Mouse (Mus musculus) monocyte, adult 2 months (primary cell): ENCODE data around the gene B4galnt1.

ENCODE experiments used
- DNase-seq, 2 experiments: peaks; one replicate each; pipeline ENCODE4 v3.0.0; 2022; ENCODE audit warnings: low spot score in 2 of 2, low read depth in 1 of 2

B4galnt1 gene

DNA sequence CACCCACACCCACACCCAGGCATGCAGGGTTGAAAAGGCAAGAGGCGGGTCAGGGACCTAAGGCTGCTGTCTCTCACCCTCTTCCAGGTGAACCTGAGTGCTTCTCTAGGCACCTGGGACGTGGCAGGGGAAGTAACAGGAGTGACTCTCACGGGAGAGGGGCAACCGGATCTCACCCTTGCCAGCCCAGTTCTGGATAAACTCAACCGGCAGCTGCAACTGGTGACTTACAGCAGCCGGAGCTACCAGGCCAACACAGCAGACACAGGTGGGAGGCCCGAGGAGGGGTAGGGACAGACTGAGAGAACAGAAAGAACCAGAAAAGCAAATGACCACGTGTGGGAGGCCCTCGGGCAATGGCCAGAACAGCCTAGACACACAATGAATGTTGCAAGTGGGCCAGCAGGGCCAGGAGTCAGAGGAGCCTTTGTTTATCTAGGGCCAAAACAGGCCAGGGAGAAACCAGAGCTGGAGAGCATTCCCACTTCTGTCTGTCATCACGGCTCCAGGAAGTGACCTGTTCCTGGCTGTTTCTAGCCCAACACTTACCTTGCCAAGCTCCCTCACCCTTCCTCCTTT lies 2.7 kb downstream of the B4galnt1 start:
- DNase-seq: no peak

DNA sequence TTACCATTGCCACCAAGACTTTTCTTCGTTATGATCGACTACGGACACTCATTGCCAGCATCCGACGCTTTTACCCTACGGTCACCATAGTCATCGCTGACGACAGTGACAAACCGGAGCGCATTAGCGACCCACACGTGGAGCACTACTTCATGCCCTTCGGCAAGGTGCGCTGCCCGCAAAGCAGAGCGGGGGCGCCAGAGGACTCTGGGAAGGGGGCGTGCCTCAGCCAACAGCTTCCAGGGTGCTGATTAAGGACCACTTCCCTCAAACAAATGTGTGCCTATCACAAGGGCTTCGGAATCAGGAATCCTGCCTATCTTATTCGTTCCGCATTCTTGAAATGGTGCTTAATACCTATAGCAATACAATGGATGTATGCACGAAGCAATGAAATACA lies 5.0 kb downstream of the B4galnt1 start:
- no peak for DNase-seq

DNA sequence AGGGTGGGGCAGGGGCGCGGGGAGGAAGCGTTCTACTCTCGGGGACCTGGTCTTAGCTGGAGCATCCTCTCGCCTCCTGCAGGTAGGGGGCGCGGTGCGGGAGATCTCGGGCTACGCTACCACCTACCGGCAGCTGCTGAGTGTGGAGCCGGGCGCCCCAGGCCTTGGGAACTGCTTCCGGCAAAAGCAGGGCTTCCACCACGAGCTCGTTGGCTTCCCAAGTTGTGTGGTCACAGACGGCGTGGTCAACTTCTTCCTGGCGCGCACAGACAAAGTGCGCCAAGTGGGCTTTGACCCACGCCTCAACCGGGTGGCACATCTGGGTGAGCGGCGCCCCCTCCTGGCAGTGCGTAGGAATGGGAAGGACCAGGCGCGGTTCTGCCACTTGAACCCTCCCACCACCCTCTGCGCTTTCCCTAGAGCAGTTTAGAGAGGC lies 5.8 kb downstream of the B4galnt1 start:
- peak; percentile 60 to 80 for DNase-seq

DNA sequence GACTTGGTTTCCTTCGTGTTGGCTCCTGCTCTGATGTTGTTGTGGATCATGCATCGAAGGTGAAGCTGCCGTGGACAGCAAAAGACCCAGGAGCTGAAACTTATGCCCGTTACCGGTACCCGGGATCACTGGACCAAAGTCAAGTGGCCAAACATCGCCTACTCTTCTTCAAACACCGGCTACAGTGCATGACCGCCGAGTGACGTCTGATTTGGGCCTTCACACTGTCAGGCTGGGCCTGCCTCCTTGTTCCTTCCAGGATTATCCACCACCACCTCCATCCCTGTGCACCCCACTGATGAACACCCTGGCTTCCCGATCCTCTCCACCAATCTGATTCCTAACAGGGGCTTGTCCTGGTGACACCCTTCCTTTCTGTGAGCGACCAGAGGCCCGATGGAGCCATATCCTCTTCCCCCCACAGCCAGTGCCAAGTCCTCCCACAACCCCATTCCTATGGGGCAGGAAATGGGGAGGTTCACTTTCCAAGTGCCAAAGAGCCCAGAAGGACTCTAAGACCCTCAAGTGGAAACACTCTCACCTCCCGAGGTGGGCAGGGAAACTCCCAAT lies 6.7 kb downstream of the B4galnt1 start:
- DNase-seq: no peak

DNA sequence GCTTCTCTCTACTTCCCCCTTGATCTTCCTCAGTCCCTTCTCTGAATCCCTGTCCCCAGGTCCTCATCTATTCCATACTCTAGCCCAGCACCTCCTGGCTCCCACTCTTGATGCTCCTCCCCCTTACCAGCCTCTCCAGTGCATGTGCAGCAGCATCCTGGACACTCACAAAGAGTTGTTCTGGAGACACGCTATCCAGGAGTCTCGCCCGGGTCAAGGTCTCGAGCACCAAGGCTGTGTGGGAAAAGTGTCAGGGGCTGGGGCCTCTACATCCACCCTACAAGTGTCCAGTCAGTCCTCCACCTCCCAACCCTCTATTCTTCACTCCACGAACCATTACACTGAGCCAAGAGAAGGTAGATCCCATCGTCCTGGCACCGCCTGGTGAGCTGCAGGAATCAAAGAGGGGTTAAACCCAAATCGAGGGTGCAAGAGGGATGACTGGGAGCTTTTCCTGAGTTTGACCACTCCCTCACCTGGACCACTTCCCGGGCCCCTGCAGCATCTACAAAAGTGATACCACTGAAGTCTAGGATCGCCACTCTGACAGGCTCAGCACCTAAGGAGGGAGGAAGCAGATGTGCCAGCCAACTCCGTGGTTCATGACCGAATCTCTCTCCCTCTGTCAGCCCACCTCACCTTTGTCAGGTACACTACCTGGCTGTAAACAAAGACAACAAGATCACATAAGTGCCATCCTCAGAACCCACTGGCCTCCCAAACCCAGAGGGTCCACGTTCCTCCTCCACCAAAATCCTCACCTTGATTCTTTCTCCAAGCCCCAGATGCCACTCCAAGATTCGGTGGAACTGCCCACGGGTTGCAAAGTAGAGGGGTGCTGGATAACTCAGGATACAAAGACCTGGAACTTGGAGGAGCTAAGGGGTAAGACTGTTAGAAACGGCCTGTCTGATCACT lies 8.4 kb downstream of the B4galnt1 start:
- no peak for DNase-seq

DNA sequence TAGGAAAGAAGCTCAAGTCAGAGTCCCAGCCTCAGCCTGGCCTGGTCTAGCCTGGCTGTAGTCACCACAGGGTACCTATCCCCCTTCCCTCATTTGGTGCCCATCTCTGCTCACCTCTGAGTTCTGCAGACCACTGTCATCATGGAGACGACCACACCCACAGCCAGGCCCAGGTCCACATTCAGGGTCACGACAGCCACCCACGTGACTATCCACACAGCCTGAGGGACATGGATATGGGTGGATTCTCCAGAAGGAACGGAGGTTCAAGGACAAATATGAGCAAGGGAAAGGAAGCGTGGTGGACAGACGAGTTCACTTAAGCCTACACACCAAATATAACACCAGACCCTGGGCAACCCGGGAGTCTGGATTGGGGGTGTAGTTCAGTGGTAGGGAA lies 9.1 kb downstream of the B4galnt1 start:
- no peak for DNase-seq

DNA sequence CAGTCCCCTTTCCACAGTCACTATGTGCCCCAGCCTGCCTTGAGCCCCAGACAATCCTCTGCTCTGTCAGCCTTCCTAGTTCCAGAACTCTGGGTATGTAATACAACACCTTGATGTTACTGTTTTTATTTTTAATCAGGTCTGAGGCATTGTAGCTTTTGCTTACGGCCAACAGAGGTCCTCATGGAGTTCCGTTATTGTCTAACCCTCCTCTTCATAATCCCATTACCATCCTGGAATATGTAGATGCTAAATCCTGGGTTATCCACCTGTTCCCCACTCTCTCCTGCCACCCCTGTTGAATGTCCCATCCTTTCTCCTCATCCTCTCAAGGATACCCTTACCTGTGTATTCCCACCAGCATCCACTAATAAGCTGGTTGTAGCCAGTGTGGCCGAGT lies 11.2 kb downstream of the B4galnt1 start:
- no peak for DNase-seq

DNA sequence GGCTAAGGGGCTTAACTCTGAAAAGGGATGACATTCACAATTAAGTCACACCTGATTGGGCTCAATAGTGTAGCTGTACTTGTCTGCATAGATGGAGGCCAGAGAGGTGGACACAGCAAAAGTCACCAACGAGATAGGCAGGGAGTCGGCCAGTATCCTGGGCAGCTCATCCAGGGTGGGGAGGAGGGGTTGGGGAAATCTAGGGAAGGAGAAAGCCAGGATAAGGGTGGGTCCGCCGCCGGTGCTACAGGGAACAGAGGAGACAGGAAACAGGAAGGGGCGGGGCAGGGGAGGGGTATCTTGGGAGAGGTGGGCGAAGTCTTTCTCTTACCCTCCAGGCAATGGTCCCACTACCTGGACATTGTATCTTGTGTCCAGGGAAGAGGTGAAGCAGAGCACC lies 11.7 kb downstream of the B4galnt1 start:
- DNase-seq: no peak

DNA sequence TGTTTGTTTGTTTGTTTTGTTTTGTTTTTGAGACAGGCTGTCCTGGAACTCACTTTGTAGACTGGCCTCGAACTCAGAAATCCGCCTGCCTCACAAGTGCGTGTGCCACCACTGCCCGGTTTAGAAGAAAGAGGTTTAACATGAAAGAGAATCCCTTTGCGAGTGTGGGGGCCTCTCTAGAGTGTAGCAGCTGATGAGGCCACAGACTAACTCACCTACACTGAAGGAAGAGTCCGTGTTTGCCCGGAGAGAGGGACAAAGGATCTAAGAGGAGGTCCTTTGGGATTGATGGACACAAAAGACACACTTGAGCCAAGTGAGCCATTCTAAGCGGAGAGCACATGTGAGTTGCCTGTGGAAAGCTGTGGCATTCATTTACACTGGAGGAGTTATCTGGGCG lies 12.2 kb downstream of the B4galnt1 start:
- no peak for DNase-seq

DNA sequence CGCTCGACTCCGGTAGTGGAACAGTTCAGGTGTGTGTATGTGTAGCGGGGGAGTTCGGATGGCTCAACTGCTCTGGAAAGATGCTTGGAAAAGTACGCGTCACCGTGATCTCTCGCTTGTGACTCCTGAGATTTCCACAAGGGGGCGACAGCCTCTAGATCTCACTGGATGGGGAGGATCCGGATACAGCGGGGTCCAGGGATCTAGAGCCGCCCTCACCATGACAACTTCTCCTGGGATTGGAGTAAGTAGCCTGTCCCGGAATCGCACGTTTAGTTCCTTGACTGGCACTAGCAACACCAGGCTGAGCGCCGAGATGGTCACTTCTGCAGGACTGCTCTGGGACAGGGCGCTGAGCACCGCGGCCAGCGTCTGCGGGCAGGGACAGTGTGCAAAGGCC lies 12.7 kb downstream of the B4galnt1 start:
- no peak for DNase-seq

DNA sequence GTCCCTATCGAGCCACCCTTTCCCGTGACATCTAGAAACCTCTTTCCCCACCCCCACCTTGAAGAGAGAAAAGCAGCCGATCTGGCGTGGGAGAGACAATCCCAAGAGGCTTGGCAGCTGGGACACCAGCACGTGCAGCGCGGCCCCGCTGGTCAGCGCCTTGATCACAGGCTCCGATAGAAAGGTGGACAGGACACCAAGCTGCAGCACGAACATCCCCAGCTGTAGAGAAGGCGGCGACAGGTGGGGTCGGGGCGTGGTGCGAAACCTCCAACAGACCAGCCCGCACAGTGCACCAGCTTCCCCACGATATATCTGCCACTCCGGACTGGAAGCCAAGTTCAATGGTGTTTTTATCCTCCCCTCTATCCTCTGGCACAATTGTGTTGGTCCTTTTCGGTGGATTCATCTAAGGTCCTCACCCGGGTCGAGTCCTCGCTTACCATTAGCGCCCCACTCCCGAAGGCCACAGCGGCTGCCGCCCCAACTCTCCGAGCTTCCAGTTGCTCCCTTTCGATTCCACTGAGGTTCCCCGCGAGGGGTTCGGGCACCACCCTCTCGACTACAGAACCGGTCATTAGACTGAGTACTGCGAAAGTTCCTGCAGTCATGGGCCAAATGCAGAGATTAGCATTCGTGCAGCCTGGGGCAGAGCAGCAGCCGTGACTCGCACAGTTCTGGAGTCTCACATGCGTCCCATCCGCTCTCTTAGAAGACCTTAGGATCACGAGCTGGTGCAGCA lies 13.4 kb downstream of the B4galnt1 start:
- no peak for DNase-seq

DNA sequence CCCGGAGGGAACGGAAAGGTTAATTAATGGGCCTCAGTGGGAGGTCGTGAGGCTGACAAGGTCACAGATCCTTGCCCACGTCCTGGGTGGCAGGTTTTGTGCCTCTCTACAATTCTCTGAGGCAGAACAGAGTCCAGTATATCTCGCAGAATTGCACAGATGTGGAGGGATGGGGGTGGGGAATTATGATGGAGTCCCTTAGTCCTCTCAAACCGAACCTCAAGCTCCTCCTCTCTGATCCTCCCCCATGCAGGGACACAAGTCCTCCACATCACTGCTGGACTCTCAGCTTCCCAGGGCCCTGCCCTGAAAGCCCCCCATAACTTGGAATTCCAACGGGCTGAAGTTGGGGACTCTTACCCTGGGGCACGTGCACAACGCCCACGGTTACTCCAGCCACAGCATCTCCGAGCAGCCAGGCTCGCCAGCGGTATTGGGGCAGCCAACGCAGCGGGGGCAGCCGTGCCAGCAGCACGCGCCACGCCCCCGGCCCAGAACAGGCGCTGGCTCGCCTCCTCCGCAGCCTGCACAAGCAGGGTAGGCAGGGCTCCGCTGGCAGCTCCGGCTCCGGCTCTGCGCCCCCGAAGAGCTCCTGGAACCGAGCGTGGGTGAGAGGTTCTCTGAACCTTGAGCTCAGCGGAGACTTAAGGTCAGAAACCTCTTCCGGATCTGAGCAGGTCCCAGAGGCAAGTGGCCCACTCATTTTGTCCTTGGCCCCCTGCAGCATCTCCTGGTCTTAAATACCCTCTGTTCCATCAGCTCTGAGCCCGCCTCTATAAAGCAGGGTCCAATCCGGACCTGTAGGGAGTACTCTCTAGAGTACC lies 15.1 kb downstream of the B4galnt1 start, which contains the start of gene Slc26a10:
Slc26a10 (minus strand) TSS at position 775 of the 824 bp plus-strand sequence.
- no peak for DNase-seq

DNA sequence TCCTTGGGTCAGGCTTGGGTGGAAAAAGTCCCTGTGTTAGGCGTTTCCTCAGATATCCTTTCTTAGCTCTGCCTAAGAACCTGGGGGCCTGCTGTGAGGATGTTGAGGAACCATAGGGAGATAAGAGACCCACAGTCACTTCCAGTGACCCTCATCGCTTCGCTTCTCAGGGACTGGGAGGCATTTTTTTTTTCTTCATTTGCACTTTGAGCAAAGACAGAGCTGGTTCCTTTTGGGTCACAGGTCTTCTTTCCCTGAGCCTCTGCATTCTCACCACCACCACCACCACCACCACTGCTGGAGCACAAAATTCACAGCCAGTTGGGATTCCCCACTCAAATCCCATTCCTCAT lies 15.6 kb downstream of the B4galnt1 start:
- DNase-seq: no peak

DNA sequence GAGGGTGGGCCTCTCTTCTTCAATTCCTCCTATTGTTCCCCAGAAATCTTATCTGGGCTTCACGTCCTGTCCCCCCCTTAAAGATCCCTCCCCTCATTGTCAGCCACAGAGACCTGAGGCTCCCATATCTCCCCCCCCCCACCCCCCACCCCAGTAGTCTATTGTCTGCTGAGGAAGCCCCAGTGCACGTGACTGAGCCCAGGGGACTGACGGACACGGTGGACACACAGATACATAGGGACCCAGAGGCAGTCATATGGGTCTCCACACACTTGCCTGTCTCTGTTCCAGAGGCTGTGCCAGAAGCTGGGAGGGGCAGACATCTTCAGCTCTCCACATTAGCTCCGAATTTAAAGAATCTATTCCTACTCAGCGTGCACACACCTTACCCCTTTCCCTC lies 16.5 kb downstream of the B4galnt1 start:
- no peak for DNase-seq

DNA sequence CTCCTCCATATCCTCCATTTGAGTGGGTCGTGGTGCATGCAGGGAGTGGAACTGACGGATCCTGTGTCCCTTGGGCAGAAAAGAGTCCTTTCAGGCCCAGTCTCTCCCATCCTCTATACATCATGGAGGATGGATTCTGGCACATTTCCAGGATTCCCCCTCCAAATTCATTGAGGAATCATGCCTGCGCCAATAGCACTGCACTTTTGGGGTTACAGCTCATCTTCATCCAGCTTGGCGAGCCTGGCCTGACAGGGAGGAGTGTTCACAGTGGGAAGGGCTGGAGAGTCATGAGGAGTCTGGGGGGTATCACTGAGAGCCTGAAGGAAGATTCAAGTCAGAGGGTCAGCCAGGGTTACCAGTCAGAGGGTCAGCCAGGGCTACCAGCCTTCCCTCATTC lies 17.6 kb downstream of the B4galnt1 start:
- DNase-seq: no peak

DNA sequence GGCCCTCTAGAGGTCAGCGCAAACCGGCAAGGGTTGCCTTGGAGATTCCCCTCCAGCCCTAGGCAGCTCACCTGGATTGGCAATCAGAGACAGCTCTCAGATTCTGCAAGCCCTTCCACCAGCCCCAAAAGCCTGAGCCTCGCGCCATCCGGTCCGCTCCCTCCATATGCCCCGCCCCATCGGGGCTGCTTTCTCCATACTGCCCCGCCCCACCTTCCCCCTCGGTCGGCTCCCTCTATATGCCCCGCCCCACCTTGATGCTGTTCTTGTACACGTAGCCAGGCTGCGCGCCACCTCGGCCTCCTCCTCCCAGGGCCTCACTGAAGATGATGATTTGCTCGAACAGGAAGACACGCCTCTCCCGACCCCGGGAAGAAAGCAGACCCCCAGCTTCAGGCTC lies 18.7 kb downstream of the B4galnt1 start:
- no peak for DNase-seq

DNA sequence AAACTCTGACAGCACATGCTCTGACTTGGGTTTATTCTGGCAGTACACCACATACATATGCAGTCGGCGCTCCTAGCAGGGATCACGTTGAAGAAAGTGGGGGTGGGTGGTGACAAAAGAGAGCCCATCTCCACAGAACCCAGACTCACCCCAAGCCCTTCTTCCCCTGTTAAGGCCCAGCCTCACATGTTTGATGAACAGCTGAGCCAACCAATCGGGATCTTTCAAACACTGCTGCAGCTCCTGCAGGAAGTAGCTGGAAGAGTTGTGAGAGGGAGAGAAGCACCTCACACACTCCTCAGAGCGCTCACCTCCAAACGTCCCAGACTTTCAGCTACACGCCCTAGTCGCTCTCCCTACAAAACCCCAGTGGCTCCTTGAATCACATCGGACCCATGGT lies 20.1 kb downstream of the B4galnt1 start:
- DNase-seq: no peak

DNA sequence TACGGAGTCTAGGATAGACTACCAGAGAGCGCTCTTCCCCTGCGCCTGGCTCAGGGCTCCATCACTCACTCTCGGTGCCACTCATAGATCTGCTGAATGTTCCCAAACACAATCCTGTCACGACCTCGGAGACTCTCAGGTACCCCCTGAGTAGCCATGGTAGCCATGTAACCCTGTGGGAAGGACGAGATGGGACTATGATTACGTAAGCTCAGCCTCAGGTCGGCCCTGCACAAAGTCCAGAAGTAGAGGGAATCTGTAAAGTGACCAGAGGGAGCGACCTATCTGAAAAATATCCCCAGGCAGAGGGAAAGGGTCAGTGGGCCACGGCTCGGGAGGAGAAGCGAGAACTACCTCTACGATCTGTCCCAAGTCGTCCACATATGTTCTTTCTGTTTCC lies 20.5 kb downstream of the B4galnt1 start:
- DNase-seq: no peak

DNA sequence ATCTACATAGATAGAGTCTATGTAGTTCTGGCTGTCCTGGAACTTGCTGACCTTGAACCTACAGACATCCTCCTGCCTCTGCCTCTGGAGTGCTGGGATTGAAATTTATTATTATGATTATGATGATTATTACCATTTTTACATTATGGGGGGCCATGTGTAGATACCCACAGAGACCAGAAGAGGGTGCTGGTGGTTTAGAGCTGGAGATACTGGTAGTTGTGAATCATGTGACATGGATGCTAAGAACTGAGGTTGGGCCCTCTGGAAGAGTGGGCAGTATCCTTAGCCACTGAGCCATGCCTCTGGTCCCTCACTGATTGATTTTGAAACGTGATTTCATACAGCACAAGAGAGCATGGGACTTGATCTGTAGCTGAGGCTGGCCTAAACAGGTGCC lies 21.4 kb downstream of the B4galnt1 start:
- DNase-seq: no peak

DNA sequence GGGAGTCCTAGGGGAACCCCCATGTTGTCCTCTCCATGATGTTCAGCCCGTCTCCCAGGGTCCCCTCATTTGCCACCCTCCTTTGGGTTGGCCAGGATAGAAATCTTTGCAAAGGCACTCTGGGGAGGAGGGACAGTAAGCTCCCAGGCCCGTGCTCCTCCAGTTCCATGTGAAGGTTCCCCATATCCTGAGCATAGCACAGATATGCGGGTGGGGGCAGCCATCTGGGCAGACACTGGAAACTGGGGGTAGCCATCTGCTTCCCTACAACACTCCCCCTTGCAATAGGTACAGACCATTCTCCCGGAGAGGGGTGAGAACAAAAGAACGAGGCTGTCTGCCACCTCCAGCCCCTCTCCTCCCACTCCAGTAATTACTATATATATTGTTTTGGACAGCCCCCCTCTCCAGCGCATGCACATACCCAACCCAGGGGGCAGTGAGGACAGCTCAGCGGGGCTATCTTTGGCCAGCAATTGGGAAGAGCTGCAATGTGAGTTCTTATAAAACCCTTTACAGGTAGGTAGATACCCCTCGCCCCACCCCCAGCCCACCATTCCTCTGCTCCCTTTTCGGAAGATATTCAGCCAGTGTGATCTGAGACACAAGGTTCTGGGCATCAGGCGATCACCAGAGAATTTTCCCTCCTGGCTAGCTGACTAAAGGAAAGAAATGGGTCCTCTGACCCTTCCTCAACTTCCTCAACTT lies 22.5 kb downstream of the B4galnt1 start:
- DNase-seq: no peak
